Mouse (Mus musculus): ENCODE data around the gene Olfr844. TPM values are rescaled to one million over a fixed set of nuclear protein-coding genes. Genes with fewer than 3 reads are reported as not detected.

The Olfr844 gene
- polyA plus RNA-seq (2012; rRNA removed), result not detected in 2 replicates

DNA sequence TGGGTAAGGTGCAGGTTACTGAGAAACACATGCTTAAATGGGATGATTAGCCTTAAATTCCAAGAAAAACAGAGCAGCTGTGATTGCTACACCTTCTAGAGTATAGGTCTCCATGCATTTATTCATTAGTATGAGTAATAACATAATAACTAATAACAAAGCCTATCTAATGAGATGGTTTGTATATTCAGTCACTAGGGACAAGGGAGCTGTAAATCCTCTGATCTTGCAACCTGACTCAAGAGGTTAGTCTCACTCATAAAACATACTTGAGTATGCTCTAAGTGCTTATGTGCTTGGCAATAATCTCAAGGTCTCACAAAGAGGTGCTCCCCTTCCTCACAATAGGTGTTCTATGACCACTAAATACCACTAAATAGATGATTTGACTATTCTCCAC is at the start of gene Olfr844:
Olfr844 (plus strand) TSS at position 301 of the 400 bp plus-strand sequence.

DNA sequence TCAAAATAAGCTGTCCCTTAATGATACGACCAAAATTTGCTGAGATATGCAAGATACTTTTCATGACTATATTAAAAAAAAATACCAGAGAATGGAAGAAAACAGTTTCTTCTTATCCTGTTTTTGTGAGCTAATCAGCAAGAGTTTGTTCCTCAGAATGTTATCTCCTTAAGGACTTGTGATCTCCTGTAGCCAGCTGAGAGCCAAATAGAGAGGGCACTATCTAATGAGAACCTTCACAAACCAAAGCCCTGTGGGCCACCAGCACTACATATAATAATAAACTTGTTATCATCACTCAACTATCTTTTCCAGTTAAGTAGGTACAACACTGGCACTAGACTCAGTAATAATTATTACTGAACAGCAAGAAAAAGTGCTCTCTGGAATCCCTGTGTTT is 20.0 kb downstream of the Olfr844 start, which contains the start of gene Olfr845:
Olfr845 (plus strand) TSS at position 301 of the 400 bp plus-strand sequence.

DNA sequence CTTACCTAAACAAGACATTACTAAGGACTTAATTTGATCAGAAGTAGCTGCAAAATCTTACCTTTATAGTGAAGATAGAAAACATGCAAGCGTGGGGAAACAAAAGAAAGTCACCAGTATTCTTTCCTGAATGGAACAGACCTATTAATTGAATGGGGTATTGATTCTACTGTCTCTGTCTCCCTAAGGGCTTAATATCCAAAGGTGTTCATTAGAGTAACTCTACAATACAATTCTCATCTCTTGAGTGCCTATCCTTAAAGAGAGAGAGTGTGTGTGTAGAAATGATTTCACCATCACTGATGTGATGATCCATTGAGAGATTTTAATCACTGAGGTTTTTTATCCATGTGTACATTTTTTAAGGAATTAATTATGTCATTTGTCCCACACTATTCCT is 47.8 kb downstream of the Olfr844 start, which contains the start of gene Olfr846:
Olfr846 (minus strand) TSS at position 101 of the 400 bp plus-strand sequence.

Other genes starting within 250 kb of the Olfr844 start
- not detected in 2 replicates for gene Olfr836, start 196.0 kb upstream of the Olfr844 start, polyA plus RNA-seq (2012; rRNA removed)
- gene Olfr837, start 180.0 kb upstream of the Olfr844 start, polyA plus RNA-seq (2012; rRNA removed), result not detected in 2 replicates
- gene Olfr839-ps1, start 139.0 kb upstream of the Olfr844 start, polyA plus RNA-seq (2012; rRNA removed), result not detected in 2 replicates
- not detected in 2 replicates for gene Olfr843, start 64.4 kb upstream of the Olfr844 start, polyA plus RNA-seq (2012; rRNA removed)
- not detected in 2 replicates for gene Olfr845, start 20.1 kb downstream of the Olfr844 start, polyA plus RNA-seq (2012; rRNA removed)
- gene Olfr846, start 47.7 kb downstream of the Olfr844 start, polyA plus RNA-seq (2012; rRNA removed), result not detected in 2 replicates
- not detected in 2 replicates for gene Olfr847, start 62.3 kb downstream of the Olfr844 start, polyA plus RNA-seq (2012; rRNA removed)
- not detected in 2 replicates for gene Olfr849, start 123.9 kb downstream of the Olfr844 start, polyA plus RNA-seq (2012; rRNA removed)
- not detected in 2 replicates for gene Olfr850, start 161.9 kb downstream of the Olfr844 start, polyA plus RNA-seq (2012; rRNA removed)
- not detected in 2 replicates for gene Olfr851, start 176.9 kb downstream of the Olfr844 start, polyA plus RNA-seq (2012; rRNA removed)
- not detected in 2 replicates for gene Olfr853, start 224.7 kb downstream of the Olfr844 start, polyA plus RNA-seq (2012; rRNA removed)